Mouse (Mus musculus) gastrocnemius, postnatal 25 days (tissue): ENCODE measurements at regions not wholly inside any gene's neighbourhood (a gene's known extent, or its start where the extent isn't known, plus 50 kb on each side); places are given as distances from the start of the nearest gene placed in this dataset.
A peak's percentile ranks its signal among the peaks of the same experiment; 100 is the strongest.
"Not testable (repeated sequence)": the region's sequence is repeated elsewhere in the genome, so short reads cannot be mapped to it uniquely, and the experiment has no call there.

ENCODE experiments used
- DNase-seq: peaks from one replicate; pipeline ENCODE4 v3.0.0; 2022
- microRNA-seq, 2 experiments: library from miRNA; unstranded; fragments of <30 nt; microRNA quantifications; one replicate each; pipeline ENCODE4 v1.2.0; 2021; ENCODE audit warnings: borderline replicate concordance in 2 of 2

GRCm38 (mm10) chr8:71081291-71081690, 175.6 kb downstream of the Map1s start:
- not testable (repeated sequence) for DNase-seq

DNA sequence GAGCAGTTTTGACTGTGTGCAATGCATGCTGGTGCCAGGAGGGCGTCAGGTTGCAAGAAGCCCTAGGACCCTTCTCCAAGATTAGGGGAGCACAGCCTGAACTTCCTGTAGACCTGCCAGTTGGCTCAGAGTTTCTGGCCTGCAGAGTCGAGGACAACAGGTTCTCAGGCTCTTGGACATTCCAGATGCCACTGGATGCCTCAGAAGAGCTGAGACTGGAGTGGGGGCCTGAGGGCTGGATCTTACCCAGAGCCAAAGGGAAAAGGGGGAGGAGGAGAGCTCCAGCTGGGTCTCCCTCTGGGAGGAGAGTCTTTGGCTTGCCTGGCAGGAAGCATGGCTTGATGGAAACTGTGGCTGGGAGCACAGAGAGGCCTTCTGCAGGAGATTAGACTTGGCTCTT, 145.4 kb upstream of the Myo9b start:
- DNase-seq: peak; percentile 20

DNA sequence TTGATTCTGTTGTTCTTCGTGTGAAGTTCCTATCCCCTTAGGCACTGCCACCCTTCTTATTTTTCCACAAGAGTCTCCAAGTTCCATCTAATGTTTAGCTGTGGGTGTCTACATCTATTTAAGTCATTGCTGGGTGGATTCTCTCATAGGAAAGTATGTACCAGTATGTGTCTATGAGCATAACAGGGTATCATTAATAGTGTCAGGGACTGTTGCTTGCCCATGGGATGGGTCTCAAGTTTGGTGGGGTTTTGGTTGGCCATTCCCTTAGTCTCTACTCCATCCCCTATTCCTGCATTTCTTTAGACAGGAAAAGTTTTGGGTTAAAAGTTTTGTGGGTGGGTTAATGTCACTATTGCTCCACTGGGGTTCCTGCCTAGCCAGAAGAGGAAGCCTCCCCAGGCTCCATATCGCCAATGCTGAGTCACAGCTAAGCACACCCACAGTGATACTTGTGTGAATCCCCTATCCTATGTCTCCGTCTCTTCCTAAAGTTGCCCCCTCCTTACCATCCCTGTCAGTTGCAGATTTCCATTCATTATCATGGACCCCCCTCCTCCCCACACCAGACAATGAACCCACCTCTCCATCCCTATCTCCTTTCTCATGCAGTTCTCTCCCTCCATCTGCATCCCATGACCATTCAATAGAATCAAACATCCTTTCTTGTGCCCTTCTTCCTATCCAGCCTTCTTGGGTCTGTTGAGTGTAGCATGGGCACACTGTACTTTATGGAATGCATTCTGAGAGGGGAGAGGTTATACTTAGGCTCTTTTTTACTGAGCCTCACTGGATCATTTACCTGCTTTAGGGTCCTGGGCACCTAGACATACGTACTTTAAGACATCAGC, 141.9 kb upstream of the Myo9b start:
- no peak for DNase-seq

DNA sequence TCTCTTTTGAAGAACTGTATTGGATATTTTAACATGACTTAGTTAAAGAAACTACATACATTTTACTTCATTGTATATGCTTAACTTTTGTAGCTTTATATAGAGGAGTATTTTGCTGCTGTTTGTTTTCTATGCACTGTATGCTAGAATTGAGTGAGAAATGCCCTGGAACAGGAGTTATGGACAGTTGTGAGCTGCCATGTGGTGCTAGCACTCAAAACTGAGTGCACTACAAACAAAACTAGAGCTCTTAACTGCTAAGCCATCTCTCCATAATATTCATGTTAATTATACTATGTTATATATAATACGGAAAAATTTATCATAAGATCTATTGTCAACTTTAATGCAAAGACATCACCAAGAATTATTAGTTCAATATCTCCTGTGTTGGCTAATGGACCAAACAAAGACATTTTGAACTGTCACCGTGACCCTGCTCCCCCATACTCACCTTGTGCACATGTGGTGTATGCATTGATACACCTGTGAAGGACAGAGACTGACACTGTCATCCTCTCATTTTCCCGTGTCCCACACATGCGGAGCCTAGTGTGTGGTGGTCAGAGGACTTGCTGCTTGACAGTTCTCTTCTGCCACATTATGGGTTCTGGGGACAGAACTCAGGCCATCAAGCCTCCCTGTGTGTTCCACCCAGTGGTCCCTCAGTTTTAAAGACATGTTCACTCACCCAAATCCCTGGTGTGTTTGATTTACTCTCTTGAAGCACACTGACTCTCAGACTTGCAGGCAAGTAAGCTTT, 141.0 kb upstream of the Myo9b start:
- no peak for DNase-seq

GRCm38 (mm10) chr8:71132898-71133297, 139.6 kb upstream of the Myo9b start:
- DNase-seq: not testable (repeated sequence)

DNA sequence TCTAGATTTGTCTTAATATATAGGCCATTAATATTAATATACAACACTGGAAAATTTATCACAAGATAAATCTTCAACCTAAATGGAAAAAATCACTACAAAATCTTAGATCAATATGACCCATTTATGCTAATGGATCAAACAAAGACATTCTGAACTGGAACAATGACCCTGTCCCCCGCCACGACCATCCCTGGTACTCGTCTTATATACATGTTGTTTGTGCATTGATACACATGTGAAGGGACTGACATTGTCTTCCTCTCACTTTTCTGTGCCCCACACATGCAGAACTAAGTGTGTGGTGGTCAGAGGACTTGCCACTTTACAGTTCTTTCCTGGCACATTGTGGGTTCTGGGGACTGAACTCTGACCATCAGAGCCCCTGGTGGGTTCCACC, 135.4 kb upstream of the Myo9b start:
- DNase-seq: not testable (repeated sequence)

DNA sequence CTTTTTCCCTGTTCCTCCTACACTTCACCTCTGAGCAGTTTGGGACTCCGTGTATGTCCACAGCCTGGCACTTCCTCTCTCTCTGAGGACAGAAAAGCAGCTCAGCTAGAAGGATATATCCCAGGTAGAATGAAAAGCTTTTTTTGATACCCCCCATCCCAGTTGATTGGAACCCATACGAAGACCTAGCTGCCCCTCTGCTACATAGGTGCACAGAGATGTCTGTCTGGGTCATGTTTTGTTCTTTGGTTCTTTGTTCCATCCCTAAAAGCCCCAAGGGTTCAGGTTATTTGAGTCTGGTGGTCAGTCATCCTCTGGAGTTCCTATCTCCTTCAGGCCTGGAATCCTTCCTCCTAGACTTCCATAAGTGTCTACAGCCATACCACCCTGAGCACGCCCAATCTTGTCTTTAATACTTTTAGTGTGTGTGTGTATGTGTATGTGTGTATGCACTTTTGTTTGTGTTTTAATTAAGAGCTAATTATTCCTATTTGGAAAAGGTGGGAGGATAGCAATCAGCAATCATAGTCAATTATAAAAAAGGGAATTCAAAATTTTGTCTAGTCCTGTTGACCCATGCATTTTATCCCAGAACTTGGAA, 130.0 kb upstream of the Myo9b start:
- not testable (repeated sequence) for DNase-seq

- DNase-seq: not testable (repeated sequence)
Observed at GRCm38 (mm10) chr8:71171478-71172210, 100.9 kb upstream of the Myo9b start.

DNA sequence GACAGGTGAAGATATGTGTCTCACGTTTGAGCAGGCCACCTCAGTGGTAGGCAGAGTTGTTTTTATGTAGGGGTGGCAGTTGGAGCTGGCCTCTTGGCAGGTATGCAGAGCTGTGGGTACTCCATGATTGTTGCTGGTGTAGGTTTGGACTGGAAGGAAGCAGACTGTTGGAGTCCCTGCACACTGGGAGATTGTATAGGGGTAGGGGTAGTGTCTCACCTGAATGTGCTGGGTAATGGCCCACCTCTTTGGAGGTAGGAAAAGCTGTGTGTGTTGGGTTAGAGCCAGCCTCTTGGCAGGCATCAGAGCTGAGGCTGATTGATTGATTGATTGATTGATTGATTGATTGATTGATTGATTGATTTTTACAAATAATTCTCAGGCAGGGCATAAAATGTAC, 79.6 kb upstream of the Myo9b start:
- DNase-seq: not testable (repeated sequence)

DNA sequence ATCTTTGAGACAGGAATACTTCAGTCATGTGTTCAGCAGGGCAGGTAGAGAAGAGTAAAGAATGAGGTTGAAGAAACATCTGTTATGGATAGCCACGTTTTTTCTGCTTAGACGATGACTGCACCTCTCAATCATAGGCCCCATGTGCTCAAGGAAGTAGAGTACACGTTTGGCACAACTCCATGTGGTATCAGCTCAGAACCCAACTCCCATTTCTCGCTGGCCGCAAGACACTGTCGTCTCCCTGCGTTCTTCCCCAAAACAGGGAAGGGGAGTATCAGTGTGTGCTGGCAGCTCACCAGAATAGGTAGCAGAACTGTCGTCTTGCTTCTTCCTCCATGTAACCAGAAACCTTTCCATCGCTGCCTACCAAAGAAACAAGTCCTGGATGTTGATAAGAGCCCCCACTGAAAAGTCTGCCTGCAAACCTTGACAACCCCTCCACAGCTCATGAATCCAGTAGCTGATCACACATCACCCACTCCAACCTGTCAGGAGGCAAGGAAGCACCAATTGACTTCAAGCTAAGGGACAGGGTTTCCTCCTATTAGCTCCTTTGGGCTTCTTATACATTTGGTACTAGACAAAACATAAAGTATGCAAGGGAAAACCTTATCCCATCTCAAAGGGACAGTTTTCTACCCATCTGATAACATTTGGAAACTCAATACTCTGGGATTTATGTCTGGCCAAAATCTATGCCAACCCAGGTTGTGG, 77.3 kb upstream of the Myo9b start:
- DNase-seq: not testable (repeated sequence)

Small RNA genes in the stretch of these regions (microRNA-seq; reads per million reads assigned to microRNA genes)
- gene Gm27628: 0 reads per million in 2 experiments
